Mouse (Mus musculus): ENCODE results near the gene Cyp2e1.

The Cyp2e1 gene

GRCm38 (mm10) chr7:140811714-140812113 is 48.2 kb downstream of the Cyp2e1 start:
- no peak for DNase-seq

- no peak for DNase-seq
These were observed 49.3 kb downstream of the Cyp2e1 start for GRCm38 (mm10) chr7:140812850-140813249.

DNA sequence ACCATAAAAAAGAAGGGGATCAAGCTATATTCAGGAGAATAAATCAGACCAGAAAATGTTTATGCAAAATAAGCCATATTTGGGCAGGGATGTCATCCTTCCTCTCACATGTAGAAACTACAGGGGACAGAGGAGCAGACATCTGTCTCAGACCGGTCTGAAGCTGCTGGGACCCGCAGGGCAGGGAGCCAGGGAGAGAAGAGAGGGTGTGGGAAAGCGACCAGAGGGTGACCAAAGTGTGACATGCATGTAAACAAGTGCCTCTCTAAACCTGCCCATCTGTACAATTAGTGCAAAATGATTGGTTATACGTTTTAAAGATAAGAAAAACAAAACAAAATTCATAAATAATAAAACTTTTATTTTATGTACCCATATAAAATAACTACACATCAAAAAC is 56.6 kb downstream of the Cyp2e1 start:
- no peak for DNase-seq

DNA sequence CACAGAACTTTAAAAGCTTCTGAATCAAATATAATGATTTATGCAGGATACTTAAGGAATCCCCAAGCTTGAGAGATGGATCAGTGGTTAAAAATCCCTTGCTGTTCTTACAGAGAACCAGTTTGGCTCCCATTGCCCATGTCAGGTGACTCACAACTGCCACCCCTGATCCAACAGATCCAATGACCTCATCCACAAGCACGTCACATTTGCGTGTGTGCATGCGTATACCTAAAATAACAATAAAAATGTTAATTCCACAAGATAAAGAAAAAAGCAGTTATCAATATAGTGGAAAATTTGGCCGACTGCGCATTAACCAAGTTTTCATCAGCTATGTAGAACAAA is 57.7 kb downstream of the Cyp2e1 start:
- no peak for DNase-seq

DNA sequence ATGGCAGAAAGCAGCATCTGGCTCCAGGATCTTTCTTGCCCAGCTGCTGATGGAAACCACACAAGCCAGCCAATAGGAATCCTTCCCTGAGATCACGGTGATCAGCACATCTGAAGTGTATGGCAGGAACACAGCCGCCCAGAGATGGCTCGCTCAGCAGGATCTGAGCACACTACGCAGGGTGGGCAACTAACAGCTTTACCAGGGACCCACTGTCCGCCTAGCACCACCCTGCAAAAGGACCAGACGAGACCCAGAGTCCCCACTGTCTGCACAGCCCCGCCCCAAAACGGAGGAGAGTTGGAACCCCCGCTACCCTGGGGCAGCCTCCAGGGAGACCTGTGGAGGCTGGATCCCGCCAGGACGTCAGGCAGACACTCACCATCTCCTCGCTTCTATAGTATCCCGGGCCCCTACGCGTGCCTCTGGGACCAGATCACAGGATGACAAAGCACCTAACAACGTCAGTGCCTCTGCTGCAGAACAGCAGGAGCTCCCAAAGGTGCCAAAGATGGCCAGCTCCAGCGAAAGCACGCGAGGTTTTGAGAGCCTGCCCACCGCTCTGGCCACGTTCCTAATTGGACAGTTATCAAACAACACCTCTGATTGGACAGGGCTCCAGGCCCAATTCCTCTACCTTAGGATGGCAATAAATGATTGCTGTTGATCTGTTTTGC is 58.3 kb downstream of the Cyp2e1 start, which contains the start of gene Zfp941:
Zfp941 (minus strand) TSS at position 526 of the 677 bp plus-strand sequence.
- DNase-seq: peak; percentile 72

- DNase-seq: no peak
These were observed 59.2 kb downstream of the Cyp2e1 start for GRCm38 (mm10) chr7:140822731-140823130.

All from right cerebral cortex, postnatal 25 days (tissue).